Mouse (Mus musculus) liver, adult 2 months (tissue): ENCODE data around the gene Ptms. TPM values are rescaled to one million over a fixed set of nuclear protein-coding genes. Genes with fewer than 3 reads are reported as not detected.
"Not testable (repeated sequence)": the region's sequence is repeated elsewhere in the genome, so short reads cannot be mapped to it uniquely, and the experiment has no call there.

Experiments used
- DNase-seq: peaks from one replicate; pipeline ENCODE4 v3.0.0-alpha.2; 2011; ENCODE audit warnings: low read depth, low spot score; ENCODE audit errors: extremely low read depth
- H3K27ac ChIP-seq: fragments of 200-500 bp; replicated peaks from 2 replicates; pipeline ENCODE4 v1.5.1; 2012; ENCODE audit warnings: low read depth, mild to moderate bottlenecking, control low read depth, inconsistent platforms, low read length; ENCODE audit not compliant: insufficient read depth
- H3K27me3 ChIP-seq: fragments of 200-500 bp; 2 replicates; pipeline ENCODE4 v1.6.1; 2012; ENCODE audit warnings: mild to moderate bottlenecking, moderate library complexity, low read length, inconsistent platforms; ENCODE audit not compliant: control insufficient read depth, insufficient read depth
- H3K36me3 ChIP-seq: fragments of 200-500 bp; 2 replicates; pipeline ENCODE4 v1.6.1; 2012; ENCODE audit warnings: low read length, inconsistent platforms; ENCODE audit not compliant: control insufficient read depth, insufficient read depth
- H3K4me1 ChIP-seq: fragments of 200-500 bp; 2 replicates; pipeline ENCODE4 v1.6.1; 2011; ENCODE audit warnings: low read length; ENCODE audit not compliant: control insufficient read depth, insufficient read depth
- H3K4me3 ChIP-seq: fragments of 200-500 bp; 2 replicates; pipeline ENCODE4 v1.5.1; 2011; ENCODE audit warnings: low read depth, mild to moderate bottlenecking, control low read depth, low read length, moderate library complexity; ENCODE audit not compliant: insufficient read depth
- H3K79me2 ChIP-seq: fragments of 200-500 bp; 2 replicates; pipeline ENCODE4 v1.6.1; 2012; ENCODE audit warnings: inconsistent platforms, mild to moderate bottlenecking, low read length, moderate library complexity; ENCODE audit not compliant: control insufficient read depth, insufficient read depth
- H3K9ac ChIP-seq: fragments of 200-500 bp; 2 replicates; pipeline ENCODE4 v1.6.1; 2012; ENCODE audit warnings: low read depth, mild to moderate bottlenecking, control low read depth, inconsistent platforms, low read length
- CTCF ChIP-seq: fragments of 200-500 bp; IDR thresholded peaks from 2 replicates; pipeline ENCODE4 v1.5.1; 2011; ENCODE audit warnings: low read depth, low read length, control low read depth
- POLR2A ChIP-seq: fragments of 200-500 bp; IDR thresholded peaks from 2 replicates; pipeline ENCODE4 v1.6.1; 2011; ENCODE audit warnings: low read length, control low read depth; ENCODE audit not compliant: insufficient read depth; ENCODE audit errors: extremely low read depth
- WGBS: fragments of 180-500 bp; shearing (Covaris S2); methylation state at CpG from one replicate; pipeline ENCODE4 v1.1.7; 2018; 5-methylcytosine and 5-hydroxymethylcytosine counted together
- polyA plus RNA-seq: library from polyadenylated mRNA; depleted of rRNA; stranded (reverse); fragments of >200 nt; gene quantifications from 2 replicates; pipeline ENCODE4 v1.2.3, GENCODE M21; 2012
- total RNA-seq: library from RNA; depleted of rRNA; stranded (reverse); fragments of >200 nt; gene quantifications from 2 replicates; pipeline ENCODE4 v1.2.3, GENCODE M21; 2014

The Ptms gene
- total and polyA plus RNA-seq, 2 experiments, result 80.7 to 2,256 TPM

DNA sequence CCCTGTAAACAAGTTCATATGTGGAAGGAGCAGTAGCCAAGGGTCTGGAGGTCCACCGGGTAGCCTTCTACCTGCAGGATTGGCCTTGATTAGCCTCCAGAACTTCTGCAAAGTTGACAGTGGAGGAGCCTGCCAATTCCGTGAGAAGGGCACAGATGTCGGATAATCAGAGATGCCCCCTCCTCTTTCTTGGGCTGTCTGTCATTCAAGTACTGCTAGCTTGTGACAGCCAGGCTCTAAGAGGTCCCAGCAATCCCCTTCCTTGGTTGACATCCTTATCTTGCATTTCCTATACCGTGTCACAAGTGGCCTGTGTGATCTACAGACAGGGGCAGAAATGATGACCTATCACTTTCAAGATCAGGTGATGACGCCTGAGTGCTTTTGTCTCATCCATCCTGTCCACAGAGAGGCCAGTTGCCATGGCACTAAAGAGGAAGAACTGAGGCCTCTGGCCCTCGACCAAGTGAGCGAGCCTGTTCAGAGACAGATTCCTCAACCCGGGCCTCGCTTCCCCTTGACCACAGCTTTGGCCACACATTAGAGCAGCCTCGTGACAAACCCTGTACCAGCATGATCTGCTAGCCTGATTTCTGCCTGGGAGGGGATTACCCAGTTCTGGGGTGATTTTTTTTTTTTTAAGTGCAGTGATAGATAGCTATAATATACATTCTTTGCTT, 19.0 kb downstream of the Ptms start:
- 62% methylated on average over 10 of the region's 10 CpGs for WGBS
- H3K4me3 ChIP-seq, result no peak overlapping the region
- no peaks in the 10 kb centered on the region for H3K27me3 ChIP-seq
- no peaks in the 10 kb centered on the region for H3K36me3 ChIP-seq
- no peak for DNase-seq
- H3K4me1 ChIP-seq, result peaks cover 12% of the 10 kb centered on the region
- TF ChIP-seq CTCF, result no peak
- no peaks in the 10 kb centered on the region for H3K79me2 ChIP-seq
- H3K27ac ChIP-seq, result no peak overlapping the region
- H3K9ac ChIP-seq, result no peak overlapping the region

DNA sequence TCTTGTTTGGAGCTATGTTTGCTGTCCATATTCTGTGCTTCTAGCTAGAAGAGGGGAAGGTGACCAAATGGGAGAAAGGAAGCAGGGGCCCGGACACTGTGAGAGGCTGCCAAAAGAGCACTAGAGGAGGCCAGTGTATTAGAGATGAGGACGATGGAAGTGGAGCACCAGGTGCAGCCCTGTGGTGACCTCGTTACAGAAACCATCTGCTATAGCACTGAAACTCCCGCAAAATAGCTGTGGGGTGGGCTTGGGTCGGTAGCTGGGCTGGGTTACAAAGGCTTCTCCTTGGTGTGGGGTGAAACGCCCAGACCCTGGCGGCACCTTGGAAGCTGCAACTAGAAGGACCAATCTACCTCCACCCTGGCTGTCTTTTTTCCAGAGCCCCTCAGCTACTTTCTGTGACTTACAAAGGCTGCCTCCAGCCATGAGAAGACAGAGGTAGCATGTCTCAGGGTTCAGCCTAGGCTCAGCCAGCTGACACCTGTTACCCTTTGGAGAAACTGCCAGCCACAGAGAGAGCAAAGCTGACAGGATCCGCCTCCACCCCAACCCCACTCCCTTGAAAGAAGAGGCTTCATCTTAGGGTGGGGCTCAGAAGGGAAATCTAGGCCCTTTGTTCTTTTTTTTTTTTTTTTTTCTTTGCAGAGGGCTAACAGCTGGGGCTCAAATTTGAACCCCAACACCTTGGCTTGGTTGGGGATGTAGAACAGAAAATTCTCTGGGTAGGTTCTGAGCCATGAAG, 19.7 kb downstream of the Ptms start:
- H3K36me3 ChIP-seq, result no peaks in the 10 kb centered on the region
- H3K79me2 ChIP-seq, result no peaks in the 10 kb centered on the region
- DNase-seq, result no peak
- TF ChIP-seq POLR2A, result no peak
- TF ChIP-seq CTCF, result no peak
- H3K9ac ChIP-seq, result no peak overlapping the region
- H3K27ac ChIP-seq, result no peak overlapping the region
- H3K4me1 ChIP-seq, result peaks cover 7% of the 10 kb centered on the region
- H3K27me3 ChIP-seq, result no peaks in the 10 kb centered on the region
- H3K4me3 ChIP-seq, result no peak overlapping the region
- WGBS, result 82% methylated on average over 8 of the region's 8 CpGs

DNA sequence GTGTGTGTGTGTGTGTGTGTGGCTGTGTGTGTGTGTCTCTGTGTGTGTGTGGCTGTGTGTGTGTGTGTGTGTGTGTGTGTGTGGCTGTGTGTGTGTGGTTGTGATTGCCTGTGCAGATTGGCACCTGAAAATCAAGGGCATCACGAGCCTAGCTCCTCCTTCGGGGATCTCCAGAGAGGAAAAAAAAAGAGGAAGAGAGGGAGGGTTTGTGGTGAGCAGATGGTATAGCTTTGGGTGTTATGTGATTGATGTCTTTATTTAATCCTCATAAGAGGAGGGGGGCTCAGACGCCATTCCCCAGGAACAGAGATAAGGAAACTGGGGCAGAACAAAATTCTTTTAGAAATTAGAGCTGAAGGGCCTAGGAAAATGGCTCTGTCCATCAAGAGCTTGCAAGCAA, 21.5 kb downstream of the Ptms start:
- Histone ChIP-seq H3K9ac (no peak overlapping the region), H3K79me2 (no peaks in the 10 kb centered on the region), H3K27me3 (no peaks in the 10 kb centered on the region), H3K27ac (no peak overlapping the region), H3K36me3 (no peaks in the 10 kb centered on the region), H3K4me3 (no peak overlapping the region), H3K4me1 (no peaks in the 10 kb centered on the region)
- no peak for DNase-seq
- 83% methylated on average over 3 of the region's 3 CpGs for WGBS
- TF ChIP-seq POLR2A (no peak), CTCF (no peak)

DNA sequence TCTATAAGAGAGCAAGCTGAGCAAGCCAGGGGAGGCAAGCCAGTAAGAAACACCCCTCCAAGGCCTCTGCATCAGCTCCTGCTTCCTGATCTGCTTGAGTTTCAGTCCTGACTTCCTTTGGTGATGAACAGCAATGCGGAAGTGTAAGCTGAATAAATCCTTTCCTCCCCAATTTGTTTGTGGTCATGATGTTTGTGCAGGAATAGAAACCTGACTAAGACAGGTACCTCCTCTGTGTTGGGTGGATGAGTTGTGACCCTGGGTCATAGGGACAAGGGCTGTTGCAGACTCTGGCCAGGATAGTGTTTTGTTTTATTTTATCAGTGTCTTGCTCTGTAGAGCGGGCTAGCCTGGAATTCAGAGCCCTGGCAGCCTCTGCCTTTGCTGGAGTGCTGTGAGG, 25.8 kb downstream of the Ptms start:
- DNase-seq, H3K4me1 ChIP-seq, H3K9ac ChIP-seq, H3K4me3 ChIP-seq, H3K27me3 ChIP-seq, H3K27ac ChIP-seq, H3K79me2 ChIP-seq, H3K36me3 ChIP-seq: not testable (repeated sequence)
- 88% methylated on average over 2 of the region's 2 CpGs for WGBS

DNA sequence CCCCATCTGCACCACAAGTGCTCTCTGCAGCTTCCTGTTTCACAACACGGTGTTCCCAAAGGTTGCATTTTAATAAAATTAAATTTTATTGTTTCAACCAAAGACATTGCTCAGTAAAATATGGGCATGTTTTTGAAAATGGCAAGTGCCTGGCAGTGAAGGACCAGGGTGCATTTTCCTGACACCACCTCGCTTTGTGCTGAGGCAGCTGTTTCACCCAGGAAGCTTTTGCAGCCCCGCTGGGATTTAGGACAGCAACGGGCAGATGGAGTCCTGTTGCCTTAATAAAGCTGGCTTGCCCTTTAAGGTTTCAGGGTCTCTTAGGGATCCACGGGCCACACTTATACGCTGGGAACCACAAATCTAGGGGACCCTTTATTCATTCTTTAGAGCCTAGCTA, 28.9 kb downstream of the Ptms start:
- no peak overlapping the region for H3K9ac ChIP-seq
- H3K36me3 ChIP-seq, result no peaks in the 10 kb centered on the region
- no peaks in the 10 kb centered on the region for H3K27me3 ChIP-seq
- no peak for DNase-seq
- no peaks in the 10 kb centered on the region for H3K79me2 ChIP-seq
- H3K27ac ChIP-seq, result no peak overlapping the region
- 68% methylated on average over 6 of the region's 6 CpGs for whole genome bisulfite sequencing
- H3K4me1 ChIP-seq, result no peaks in the 10 kb centered on the region
- TF ChIP-seq CTCF (no peak), POLR2A (no peak)
- H3K4me3 ChIP-seq, result no peak overlapping the region

DNA sequence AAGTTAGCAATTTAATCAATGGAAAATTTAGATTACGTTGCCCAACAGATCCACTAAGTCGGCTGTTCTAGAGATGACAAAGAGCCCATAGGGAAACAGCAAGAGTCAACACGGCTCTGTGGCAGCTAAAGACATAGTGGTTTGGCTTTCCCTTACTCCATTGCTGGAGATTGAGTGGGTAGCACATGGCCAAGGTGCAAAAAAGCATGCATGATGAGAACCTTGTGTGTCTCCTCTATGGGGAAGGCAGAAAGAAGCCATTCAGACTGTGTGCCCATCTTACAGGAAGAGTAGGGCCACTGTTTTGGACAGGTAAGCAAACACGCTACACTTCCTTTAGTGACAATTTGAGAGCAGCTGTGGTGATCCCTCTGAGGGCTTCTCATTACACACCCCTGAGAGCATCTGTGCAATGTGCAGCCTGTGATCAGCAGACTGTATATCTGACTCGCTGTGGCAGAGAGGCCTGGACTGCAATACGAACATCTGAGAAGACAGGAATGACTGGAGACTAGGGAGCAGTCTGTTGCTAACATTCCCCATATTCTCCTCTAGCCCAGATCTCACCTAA, 31.3 kb downstream of the Ptms start:
- Histone ChIP-seq H3K36me3 (no peaks in the 10 kb centered on the region), H3K4me1 (peaks cover 3% of the 10 kb centered on the region), H3K27ac (no peak overlapping the region), H3K9ac (no peak overlapping the region), H3K27me3 (no peaks in the 10 kb centered on the region), H3K79me2 (no peaks in the 10 kb centered on the region), H3K4me3 (no peak overlapping the region)
- no peak for TF ChIP-seq CTCF
- no peak for TF ChIP-seq POLR2A
- WGBS, result 91% methylated on average over 6 of the region's 6 CpGs
- DNase-seq, result no peak
